Mouse (Mus musculus): ENCODE results near the gene March10.

Gene March10

DNA sequence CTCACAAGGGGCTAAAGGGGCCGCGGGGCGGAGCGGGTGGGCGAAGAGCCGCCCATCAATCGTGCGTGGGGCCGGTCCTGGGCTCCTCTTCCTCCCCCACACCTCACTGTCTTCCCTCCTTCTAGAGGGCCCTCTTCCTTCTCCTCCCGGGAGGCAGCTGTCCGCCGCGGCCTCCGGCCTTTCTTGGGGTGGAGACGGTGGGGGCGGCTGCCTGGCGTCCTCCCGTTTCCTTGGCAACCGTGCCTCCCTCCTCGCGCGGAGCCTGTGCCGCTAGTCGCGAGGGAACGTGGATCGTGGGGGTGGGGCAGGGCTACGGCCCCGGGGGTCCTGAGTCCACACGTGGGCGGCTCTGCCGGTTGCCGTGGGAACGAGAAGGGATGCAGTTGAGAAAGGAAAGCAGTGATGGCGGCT is at the start of gene March10:
TSS of gene March10 (minus strand) at position 239 of the 411 bp plus-strand sequence.
- no peak for DNase-seq (ENCODE audit: low spot score)

DNA sequence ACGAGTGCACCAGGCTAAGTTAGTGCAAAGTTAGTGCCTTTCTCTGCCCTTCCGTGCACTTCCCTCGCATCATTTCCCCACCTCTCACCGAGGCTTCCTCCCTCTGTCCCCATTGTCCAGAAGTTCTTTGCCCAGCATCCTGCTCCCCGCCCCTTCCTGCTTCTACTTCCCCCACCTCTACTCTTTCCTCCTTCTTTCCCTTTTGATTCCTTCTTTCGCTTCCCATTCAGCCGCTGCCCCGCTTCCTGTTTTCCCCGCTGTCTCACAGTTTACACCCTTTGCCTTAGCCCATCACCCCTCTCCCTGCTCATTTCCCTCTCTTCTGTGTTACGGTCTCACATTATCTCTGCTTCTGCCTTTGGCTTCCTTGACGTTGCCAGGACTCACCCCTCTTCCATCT is 49.8 kb upstream of the March10 start:
- DNase-seq (ENCODE audit: low spot score) = no peak

DNA sequence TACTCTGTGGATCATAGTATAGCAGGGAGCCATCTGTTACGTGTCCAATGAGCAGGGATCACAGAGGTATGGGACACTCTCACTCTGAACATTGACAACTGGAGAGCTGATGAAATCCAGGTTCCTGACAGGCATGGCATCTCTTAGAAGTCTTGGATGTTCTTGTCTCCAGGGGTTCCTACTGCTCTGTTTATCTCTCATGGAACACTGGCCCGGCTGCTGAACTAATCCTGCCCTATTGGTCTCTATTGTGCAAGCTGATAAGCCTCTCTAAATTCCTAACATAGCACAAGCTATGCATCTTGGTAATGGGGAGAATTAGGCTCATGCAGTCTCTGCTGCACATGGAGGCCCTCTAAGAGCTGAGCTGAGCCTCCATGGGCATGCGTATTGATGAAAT is 48.5 kb upstream of the March10 start:
- no peak for DNase-seq (ENCODE audit: low spot score)

DNA sequence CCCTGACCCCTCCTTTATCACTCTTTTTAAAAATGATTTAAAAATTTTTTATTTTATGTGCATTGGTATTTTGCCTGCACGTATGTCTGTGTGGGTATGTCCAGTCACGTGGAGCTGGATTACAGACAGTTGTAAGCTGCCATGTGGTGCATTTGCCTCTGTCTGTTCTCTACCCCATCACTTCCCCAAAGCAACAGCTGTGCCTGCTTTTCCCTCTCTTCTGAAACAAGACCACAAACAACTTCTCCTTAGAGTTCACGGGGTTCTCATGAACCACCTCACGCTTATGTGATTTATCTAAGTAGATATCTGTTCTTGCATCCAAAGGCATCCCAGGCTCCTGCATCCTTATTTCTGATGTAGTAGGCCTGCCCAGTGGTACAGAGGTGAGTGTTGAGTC is 45.8 kb upstream of the March10 start:
- no peak for DNase-seq (ENCODE audit: low spot score)

DNA sequence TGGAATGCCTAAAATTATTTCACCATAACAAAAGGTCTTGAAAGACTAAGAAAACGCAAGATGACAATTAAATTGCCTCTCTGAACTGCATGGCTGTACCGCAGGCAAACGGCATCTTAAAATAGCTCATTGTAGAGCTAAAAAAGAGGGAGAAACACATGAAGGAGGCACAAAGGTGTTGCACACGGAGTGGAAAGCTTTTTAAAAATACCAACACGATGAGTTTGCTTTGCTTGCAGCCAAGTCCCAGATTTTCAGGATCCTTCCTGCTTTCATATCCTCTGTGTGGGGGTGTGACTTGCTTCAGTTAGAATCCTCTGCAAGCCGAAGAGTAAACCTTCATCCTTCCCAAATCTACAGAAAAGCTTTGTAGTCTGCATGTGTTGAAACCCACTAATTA is 41.0 kb upstream of the March10 start:
- DNase-seq (ENCODE audit: low spot score) = no peak

DNA sequence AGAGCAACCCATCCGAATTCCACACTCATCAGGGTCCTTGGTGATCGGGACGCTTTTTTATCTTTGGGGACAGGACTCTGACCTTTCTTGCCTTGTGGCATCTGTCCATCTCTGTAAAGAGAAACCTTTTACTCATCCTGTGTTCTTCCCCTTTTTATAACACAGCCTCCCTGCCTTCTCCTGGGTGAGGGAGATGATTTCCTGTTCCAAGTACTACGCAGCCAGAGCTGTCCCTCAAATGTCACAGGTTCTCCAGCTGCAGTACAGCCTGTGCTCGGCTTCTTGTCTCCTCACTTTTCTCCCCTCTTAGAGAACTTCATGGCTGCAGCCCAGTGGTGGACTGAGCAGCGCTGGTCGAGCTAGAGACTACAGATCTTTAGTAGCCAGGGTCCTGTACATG is 40.1 kb upstream of the March10 start:
- no peak for DNase-seq (ENCODE audit: low spot score)

DNA sequence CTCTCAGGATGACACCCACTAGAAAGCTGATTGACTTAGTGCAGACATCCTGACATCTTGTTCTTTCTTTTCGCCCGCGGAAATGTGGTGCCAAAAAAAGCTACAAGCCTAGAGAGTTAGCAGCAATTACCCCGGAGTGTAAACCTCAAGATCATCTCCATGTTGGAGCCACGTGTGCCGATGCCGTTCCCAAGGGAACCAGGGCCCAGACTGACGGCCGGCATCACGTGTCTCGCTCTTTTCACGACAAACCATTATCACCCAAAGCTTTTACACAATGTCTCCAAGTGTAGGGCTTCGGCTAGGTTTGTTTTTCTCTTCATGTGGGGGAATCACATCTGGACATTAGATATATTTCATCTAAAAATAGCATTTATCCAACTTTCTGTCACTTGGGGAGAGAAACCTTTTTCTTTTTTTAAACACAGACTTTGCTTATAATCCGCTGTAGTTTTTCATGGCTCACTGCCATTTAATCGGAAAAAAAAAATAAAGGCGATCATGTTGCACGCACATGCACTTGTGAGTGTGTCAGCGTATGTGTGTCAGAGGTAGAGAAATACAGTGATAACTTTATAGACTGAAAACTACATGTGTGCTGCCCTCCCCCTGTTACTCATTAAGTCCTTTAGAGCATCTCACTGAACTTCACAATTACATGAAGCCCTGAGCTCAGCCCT is 39.2 kb upstream of the March10 start:
- DNase-seq (ENCODE audit: low spot score) = no peak

DNA sequence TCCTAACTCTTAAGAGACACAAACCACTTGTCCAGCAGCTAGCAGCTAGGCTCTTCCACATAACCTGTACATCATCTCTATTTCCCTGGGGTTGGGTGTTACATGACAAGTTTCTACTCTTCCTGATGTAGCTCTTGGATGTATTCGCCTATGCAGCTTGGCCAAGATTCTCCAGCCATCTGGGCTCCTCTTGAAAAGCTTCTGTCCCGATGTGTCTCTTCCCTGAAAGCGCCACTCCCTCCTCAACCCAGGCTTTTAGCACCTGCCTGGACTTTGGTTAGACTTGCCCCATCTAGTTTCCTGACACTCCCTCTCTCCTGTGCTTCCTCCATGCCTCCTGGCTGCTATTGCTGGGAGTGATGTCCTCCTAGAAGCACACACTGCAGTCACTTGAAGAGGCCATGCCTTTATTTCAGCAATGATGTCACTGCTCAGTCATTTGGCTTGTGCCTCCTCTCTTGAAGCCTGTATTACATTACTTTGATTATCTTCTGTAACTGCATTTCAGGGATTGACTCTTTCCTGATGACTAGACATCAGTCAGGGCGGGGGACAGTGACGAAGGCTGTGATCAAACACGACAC is 38.3 kb upstream of the March10 start:
- DNase-seq (ENCODE audit: low spot score) = no peak

DNA sequence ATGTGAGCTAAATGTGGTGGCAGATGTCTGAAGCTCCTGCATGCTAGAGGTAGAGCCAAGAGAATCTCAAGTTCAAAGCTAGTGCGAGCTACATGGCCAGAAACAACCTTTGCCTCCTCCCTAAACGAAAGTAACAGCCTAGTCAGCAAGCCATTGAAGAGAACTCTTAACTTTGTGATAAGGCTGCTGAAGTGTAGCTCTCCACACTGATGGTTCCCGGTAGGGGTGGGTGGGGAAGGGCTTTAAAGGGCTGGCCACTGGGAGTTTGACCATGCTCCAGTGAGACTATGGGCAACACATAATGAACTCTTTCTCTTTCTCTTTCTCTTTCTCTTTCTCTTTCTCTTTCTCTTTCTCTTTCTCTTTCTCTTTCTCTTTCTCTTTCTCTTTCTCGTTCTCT is 35.9 kb upstream of the March10 start:
- no peak for DNase-seq (ENCODE audit: low spot score)

DNA sequence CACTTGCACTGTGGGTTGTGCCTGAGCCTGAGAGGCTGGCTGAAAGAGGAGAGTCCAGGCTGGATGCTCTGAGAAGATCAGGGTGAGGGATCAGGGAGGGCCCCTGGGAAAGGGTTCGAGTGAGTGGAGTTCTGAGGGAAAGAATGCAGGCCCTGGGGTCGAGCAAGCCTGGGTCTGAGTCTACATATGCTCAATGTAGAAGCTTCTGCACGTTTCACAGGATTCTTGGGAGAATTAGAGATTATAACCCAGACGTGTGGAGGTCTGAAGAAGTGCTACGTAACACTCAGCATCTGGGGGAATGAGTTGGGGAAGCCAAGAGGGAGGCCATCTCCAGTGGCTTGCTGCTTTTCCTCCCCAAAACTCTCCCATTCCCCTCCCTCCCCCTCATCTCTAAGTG is 34.4 kb upstream of the March10 start:
- no peak for DNase-seq (ENCODE audit: low spot score)

DNA sequence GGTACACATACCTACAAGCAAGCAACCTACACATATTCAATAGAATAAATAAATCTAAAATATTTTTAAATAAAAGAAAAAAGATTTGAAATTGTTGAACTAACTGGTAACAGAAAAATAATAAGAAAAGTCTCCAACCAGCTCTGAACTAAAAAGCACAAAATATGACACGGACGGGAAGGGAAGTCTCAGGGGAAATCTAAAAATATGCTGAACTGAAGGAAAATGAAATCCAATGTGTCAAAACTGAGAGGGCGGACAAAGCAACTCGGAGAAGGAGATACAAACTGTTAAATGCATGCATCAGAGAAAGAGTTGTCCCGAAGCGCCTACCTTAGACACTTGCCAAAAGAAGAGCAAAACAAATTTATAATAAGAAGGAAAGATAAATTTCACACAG is 28.9 kb upstream of the March10 start:
- no peak for DNase-seq (ENCODE audit: low spot score)

DNA sequence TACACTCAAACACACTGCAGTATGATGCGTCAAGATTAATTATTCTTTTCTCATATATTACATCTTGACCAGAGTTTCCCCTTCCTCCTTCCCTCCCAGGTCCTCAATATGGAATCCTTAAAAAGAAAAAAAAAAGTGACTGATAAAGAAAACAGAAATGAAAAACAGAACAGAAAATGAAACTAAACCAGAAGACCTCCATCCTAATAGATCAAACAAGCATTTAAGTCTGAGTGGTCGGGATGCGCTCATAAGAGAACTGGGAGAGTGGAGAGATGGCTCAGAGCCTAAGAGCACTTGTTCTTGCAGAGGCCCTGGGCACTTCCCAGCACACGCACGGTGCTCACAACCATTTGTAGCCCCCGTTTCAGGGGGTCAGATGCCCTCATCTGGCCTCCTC is 28.5 kb upstream of the March10 start:
- DNase-seq (ENCODE audit: low spot score) = no peak

DNA sequence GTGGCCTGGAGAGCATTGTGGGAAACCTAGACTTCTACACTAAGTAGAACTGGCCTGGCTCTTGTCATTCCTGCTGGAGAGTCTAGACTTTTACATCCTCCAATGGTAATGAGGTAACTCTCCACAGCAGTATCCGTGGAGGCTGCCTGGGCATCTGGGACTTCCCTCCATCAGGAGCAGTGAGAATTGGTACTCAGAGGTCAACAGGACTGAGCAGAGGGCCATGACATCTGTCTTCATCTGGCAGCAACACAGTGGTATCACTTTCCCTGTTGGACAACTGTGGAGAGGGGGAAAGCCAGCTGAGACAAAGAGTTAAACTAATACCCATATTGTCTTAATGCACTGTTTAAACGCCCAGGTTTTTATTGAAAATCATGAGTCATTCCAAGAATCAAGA is 26.2 kb upstream of the March10 start:
- DNase-seq (ENCODE audit: low spot score) = no peak

DNA sequence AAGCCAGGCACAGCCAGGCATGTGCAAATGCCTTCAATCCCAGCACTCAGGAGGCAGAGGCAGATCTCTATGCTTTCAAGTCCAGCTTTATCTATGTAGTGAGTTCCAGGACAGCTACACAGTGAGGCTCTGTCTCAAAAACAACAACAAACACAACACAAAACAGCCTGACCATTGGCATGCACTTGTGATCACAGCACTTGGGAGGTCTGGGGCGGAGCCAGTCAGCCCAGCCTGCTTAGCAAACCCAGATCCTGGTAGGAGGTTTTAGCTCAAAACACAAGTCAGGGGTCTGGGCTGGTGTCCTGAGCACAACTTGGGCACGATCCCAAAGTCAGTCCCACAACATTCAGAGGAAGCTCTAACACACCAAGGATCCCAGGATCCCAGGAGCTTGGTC is 18.2 kb upstream of the March10 start:
- DNase-seq (ENCODE audit: low spot score) = no peak

DNA sequence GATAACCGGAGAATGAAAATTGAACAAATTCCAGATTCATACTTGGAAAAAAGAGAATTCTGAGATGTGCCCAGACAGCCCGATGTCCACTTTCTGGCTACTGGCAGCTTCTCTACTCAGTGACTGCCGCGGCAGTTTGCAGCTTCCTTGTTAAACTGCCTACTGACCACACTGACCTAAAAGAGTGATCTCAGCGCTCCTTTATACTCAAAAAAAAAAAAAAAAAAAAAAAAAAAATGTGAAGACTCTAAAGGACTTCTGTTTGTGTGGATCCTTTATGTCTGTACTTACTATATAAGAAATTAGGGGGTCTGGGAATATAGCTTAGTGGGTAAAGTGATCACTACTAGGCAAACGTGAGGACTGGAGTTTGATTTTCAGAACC is 17.8 kb upstream of the March10 start:
- DNase-seq (ENCODE audit: low spot score) = no peak

DNA sequence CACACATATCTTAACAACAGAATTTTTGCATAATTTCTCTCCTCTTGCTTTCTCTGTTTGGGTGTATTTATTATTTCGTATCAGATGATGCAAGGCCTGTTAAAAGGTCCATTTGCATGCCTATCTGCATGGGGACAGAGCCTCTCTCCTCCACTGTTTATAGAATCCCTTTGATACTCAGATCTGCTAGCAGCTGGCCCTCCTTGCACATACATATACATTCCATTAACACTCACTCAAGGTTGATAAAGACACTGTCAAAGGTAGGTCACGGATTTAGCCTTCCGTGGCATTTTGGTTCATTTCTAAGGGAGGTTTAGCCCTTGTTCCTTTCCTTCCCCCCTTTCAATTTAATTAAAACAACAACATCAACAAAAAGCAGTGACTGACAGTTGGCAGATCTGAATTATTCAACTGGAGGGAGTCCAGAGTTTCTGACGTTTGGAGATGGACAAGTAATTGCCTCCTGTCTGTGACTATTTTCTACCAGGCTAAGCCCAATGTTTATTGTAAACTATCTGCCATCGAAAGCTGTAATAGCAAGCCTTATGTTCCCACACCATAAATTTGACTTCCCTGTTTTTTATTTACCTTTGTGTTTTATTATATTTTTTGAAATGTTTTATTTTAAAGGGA is 17.3 kb upstream of the March10 start:
- no peak for DNase-seq (ENCODE audit: low spot score)

DNA sequence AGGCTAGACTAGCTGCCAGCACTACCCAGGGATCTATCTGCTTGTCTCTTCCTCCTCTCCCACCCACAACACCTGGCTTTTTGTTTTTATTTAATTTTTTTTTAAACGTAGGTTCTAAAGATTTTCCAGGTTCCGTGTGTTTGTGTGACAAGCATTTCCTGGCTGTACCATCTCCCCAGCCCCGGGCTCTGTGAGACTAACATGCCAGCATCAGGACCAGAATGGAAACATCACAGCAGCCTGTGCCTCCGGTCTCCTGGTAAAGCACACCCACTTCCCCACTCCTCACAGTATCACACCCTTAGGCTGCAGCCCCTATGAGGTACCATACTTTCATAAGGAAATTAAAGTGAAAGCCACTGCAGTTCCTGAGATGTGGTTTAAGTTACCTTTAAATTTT is 16.1 kb upstream of the March10 start:
- DNase-seq (ENCODE audit: low spot score) = no peak

DNA sequence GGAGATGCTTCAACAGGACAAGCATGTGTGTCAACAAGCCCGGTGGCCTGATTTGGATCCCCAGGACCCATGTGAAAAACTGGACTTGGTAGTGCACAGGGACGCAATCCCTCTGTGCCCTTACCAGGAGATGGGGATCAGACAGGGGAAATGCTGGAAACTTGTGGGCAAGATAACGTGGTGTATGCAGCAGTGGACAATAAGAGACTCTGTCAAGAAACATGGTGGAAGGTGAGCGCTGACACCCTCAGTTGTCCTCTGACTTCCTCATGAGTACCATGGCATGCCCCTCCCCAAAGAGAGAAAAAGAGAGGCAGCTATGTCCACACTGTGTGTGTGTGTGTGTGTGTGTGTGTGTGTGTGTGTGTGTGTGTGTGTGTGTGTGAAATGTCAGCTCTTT is 14.4 kb upstream of the March10 start:
- no peak for DNase-seq (ENCODE audit: low spot score)

DNA sequence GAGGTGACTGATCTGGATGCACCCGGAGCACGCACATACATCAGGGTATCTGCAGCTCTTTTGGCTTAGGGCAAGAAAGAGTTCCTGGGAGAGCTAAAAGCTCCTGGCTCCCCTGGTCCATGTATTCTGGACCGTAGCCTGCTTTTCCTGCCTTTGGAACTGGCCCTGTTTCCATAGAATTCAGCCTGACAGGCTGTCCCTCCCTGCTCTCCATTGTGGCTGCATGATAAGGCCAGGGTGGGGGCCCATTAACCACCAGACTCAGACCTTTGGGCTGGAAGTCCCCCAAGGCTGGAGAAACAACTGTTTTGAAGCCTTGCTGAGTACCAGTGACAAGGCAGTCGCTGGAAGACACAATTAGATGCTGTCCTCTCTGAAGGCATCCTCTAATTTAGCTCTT is 13.0 kb upstream of the March10 start:
- no peak for DNase-seq (ENCODE audit: low spot score)

DNA sequence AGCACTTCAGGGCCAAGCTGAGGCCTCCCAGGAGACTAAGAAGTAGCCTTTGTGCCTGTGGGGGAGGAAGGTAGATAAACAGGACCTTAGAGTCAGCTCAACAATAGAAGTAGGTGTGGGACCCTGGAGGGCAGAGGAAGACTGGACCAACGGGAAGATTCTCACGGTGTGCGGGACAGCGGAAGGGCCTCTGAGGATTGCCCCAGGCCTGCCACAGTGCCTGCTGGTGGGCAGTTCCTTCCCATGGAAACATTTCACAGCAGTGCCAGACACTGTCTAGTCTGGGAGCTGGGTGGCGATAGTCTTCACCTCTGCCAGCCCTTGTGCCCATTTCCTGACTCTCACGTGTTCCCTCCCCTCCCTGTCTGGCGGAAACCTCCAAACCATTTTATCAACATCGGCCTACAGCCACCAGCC is 12.6 kb upstream of the March10 start:
- no peak for DNase-seq (ENCODE audit: low spot score)

DNA sequence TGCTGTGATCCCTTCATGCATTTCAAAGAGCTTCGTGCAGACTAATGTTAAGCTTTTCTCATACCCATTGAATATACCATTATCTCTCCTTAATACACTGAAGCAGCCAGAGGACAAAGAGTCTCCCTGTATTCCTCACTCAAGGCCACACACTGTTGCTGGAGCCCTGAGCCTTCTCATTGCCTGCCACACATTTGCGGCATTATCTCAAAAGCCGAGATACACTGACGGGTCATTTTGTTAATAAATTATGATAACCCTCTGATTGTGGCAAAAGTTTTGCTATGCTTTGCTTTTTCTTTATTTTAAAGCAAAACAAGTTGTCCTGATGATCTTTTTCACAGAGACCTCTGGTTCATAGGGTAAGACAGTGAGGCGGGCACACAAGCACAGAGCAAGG is 11.9 kb upstream of the March10 start:
- DNase-seq (ENCODE audit: low spot score) = no peak

DNA sequence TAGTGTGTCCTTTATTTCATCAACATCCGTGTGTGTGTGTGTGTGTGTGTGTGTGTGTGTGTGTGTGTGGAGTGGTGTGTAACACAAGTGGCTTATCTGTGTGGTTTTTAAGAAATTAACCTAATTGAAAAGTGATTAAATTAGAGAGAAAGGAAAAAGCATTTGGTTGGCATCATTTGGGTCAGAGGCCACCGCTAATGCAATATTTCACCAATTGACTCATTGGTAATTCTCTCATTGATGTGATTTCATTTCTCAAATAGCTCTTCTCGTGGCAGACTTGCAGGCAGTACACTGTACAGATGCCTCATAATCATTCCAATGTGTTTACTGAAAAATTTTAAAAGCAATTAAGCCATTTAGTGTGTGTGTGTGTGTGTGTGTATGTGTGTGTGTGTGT is 11.3 kb upstream of the March10 start:
- DNase-seq (ENCODE audit: low spot score) = no peak

DNA sequence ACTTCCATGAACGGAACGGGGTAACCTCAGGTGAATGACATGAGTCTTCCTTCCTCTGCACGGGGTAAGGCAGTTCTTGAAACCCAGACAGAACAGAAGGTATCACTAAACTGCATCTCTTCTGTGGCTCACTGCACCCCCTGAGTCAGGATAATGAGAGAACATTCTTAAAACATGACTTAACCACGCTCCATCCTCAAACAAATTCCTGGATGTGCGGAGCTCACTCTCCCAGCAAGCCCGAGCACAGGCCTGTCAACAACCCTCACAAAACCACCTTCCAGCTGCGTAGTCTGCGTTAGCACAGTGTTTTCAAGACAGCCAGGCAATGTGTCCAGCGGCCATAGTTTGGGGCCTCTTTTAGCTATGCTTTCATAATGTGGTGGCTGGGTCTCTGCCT is 10.7 kb upstream of the March10 start:
- peak; percentile 31 for DNase-seq (ENCODE audit: low spot score)

DNA sequence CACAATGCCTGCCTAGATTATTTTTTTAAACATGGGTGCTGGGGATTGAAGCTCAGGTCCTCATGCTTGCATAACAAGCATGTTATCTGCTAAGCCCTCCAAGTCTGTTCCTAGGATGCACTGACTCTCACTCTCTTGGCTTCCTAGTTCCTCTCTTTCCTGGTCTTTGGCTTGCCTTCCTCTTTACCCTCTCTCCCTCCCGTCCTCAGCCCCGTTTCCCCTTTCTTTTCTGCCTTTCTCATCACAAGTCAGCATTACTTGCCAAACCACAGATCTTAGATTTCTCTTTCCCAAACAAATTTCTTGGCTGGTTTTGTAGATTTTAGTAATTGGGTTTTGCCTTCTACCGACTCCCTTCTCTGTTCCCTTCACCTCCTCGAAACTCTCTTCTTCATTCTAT is 10.2 kb upstream of the March10 start:
- DNase-seq (ENCODE audit: low spot score) = no peak
